Mouse (Mus musculus) CH12.LX (cell line): Measurements from ENCODE around the gene Cytip.

ENCODE experiments used
- CTCF ChIP-seq, 2 experiments: IDR thresholded peaks in 1 of 2; conservative IDR thresholded peaks in 1 of 2; 2 replicates each; pipeline ENCODE4 v1.5.1; 2011 to 2012; ENCODE audit warnings: low read depth in 2 of 2, low read length in 2 of 2, improper control_type of control experiment in 1 of 2, inconsistent platforms in 1 of 2, mild to moderate bottlenecking in 1 of 2, moderate library complexity in 1 of 2
- IRF4 ChIP-seq: IDR thresholded peaks from 2 replicates; pipeline ENCODE4 v1.6.1; 2014; ENCODE audit warnings: low read depth, mild to moderate bottlenecking, inconsistent platforms, low read length, improper control_type of control experiment
- MAX ChIP-seq: IDR thresholded peaks from 2 replicates; pipeline ENCODE4 v1.6.1; 2011; ENCODE audit warnings: low read length, improper control_type of control experiment
- NELFE ChIP-seq: IDR thresholded peaks from 2 replicates; pipeline ENCODE4 v1.6.1; 2011; ENCODE audit warnings: low read depth, low read length, improper control_type of control experiment
- POLR2A ChIP-seq: IDR thresholded peaks from 2 replicates; pipeline ENCODE4 v1.6.1; 2011; ENCODE audit warnings: low read depth, mild to moderate bottlenecking, improper control_type of control experiment, low read length
- SIN3A ChIP-seq: IDR thresholded peaks from 2 replicates; pipeline ENCODE4 v1.6.1; 2012; ENCODE audit warnings: low read length, improper control_type of control experiment, inconsistent platforms
- TBP ChIP-seq: conservative IDR thresholded peaks from 2 replicates; pipeline ENCODE4 v1.6.1; 2011; ENCODE audit warnings: low read depth, low read length, improper control_type of control experiment
- ZKSCAN1 ChIP-seq: IDR thresholded peaks from 2 replicates; pipeline ENCODE4 v1.6.1; 2012; ENCODE audit warnings: low read depth, inconsistent platforms, low read length, improper control_type of control experiment, borderline replicate concordance
- ZNF384 ChIP-seq: IDR thresholded peaks from 2 replicates; pipeline ENCODE4 v1.6.1; 2012; ENCODE audit warnings: low read depth, low read length, improper control_type of control experiment, inconsistent platforms

- no peak for TF ChIP-seq TBP
- TF ChIP-seq POLR2A: no peak
- no peak for TF ChIP-seq MAX
- TF ChIP-seq ZNF384: no peak
- no peak for TF ChIP-seq SIN3A
- no peak for TF ChIP-seq ZKSCAN1
- TF ChIP-seq NELFE: no peak
- TF ChIP-seq CTCF (conservative IDR thresholded peaks at IDR 0.05 in 1 of 2, IDR thresholded peaks at IDR 0.05 in 1 of 2; ENCODE audit: low read depth in 2 of 2, low read length in 2 of 2): no peak
- no peak for TF ChIP-seq IRF4
Observed at GRCm38 (mm10) chr2:58240639-58241038, 45.3 kb upstream of the Cytip start.
